8 mouse cellular contexts compared by ENCODE assay signal in the genomic region with DNA sequence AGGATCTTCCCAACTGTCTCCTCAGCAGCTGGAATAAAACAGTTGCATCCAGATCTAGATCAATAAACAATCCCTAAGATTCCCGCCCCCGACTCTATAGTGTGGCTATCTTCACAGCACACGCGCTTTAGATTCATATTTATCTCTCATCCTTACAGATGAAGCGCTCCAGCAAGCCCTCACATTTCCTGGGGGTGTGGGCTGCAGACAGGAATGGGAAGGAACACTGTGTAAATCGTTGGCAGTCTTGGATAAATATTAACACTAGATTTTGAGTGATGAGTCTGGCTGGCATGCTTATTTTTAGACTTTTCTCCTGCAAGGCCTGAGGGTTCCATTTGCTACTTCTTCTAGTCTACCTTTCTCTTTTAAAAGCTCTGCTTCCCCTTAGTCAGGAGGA. TPM values are rescaled to one million over a fixed set of nuclear protein-coding genes. Genes with fewer than 3 reads are reported as not detected.
DNase-seq lines count a peak whose midpoint lies in the region; ATAC-seq and TF ChIP-seq lines count a peak whose summit lies in the region.

No protein-coding gene starts in this region.

- no peak for TF ChIP-seq EP300 in heart, adult 2 months (IDR thresholded peaks at IDR 0.05; ENCODE audit: insufficient read depth, low read depth, low read length)

- whole genome bisulfite sequencing in heart, adult 2 months = 18% methylated on average over 6 of the region's 6 CpGs
- WGBS in embryonic facial prominence, embryonic 13.5 days = 30% methylated on average over 6 of the region's 6 CpGs

- H3K36me3 ChIP-seq in heart, adult 2 months (ENCODE audit: control insufficient read depth, insufficient read depth, low read length) = peaks cover 14% of the 10 kb centered on the region
- peaks cover 26% of the 10 kb centered on the region for H3K36me3 ChIP-seq in embryonic facial prominence, embryonic 13.5 days

- no peaks in the 10 kb centered on the region for H3K27me3 ChIP-seq in heart, adult 2 months (ENCODE audit: control insufficient read depth, insufficient read depth, low read length)
- H3K27me3 ChIP-seq in embryonic facial prominence, embryonic 13.5 days = no peaks in the 10 kb centered on the region

- no peak for DNase-seq in heart, adult 2 months
- DNase-seq in heart, postnatal 25 days (ENCODE audit: low spot score) = no peak
- peak; percentile 37 for DNase-seq in kidney, adult 18-20 months
- peak; percentile 19 to 44 for DNase-seq in lung, postnatal 4 days
- no peak for DNase-seq in testis, postnatal 14 days (ENCODE audit: low spot score)
- DNase-seq in right cerebral cortex, postnatal 25 days = no peak
- no peak for DNase-seq in cerebellum, postnatal 25 days

- no peak for ATAC-seq in embryonic facial prominence, embryonic 13.5 days (ENCODE audit: insufficient number of reproducible peaks, insufficient read depth, low FRiP score, low TSS enrichment, low read depth)

- no peak for TF ChIP-seq CTCF in heart, adult 2 months (IDR thresholded peaks at IDR 0.05)

- H3K4me2 ChIP-seq in embryonic facial prominence, embryonic 13.5 days = peak overlapping the region; percentile 86

- no peaks in the 10 kb centered on the region for H3K9me3 ChIP-seq in embryonic facial prominence, embryonic 13.5 days

- no peak overlapping the region; the same call in 1 of the 2 replicates for H3K27ac ChIP-seq in heart, adult 2 months
- H3K27ac ChIP-seq in embryonic facial prominence, embryonic 13.5 days = peak overlapping the region; percentile 75

- peak overlapping the region; percentile 85 for H3K4me3 ChIP-seq in heart, adult 2 months
- H3K4me3 ChIP-seq in embryonic facial prominence, embryonic 13.5 days = peak overlapping the region; percentile 86

- H3K79me2 ChIP-seq in heart, adult 2 months (replicated peaks; ENCODE audit: control insufficient read depth, insufficient read depth, low read length) = no peaks in the 10 kb centered on the region

- intact Hi-C loops in heart, adult 2 months (cut with DNase I) = loop anchor here (5.0 kb wide), 1 partner anchor 117 kb away; the partner anchor contains the start of gene Klhl20
- intact Hi-C loops in heart, postnatal 25 days (cut with DNase I) = no loop called here

- peaks cover 4% of the 10 kb centered on the region for H3K4me1 ChIP-seq in heart, adult 2 months (ENCODE audit: control insufficient read depth, insufficient read depth, low read length)
- H3K4me1 ChIP-seq in embryonic facial prominence, embryonic 13.5 days = peaks cover 31% of the 10 kb centered on the region

- 0 out of 2 replicates have a peak overlapping the region, but pooled peaks have one; percentile 24 for H3K9ac ChIP-seq in heart, adult 2 months (ENCODE audit: low read depth, low read length)
- H3K9ac ChIP-seq in embryonic facial prominence, embryonic 13.5 days = peak overlapping the region; percentile 90

- no peak for TF ChIP-seq POLR2A in heart, adult 2 months (IDR thresholded peaks at IDR 0.05; ENCODE audit: insufficient read depth, low read depth, low read length)

RNA-seq across cellular contexts. Expression of gene Prdx6, which starts 1.6 kb away (rescaled TPM):
- 100 to 1,000 TPM; 284 to 336 TPM for total RNA-seq in heart, adult 2 months (2021)
- polyA plus RNA-seq in heart, adult 2 months (2012; rRNA removed) = 186 and 235 TPM in 2 replicates
- total RNA-seq in heart, postnatal 25 days (2021) = 100 to 1,000 TPM; 265 to 283 TPM
- polyA plus RNA-seq in embryonic facial prominence, embryonic 13.5 days (2015; fragmentation: Nextera tagmentation; extraction: Ambion mirVana) = 386 and 412 TPM in 2 replicates

Comparison
In these comparisons a context has a peak if more than half of its experiments do, and no peak if none do; other contexts are left out.
1. DNase-seq: peak in kidney, adult 18-20 months (single experiment) and lung, postnatal 4 days (2 of 2); none in heart, adult 2 months (0 of 2), heart, postnatal 25 days (single experiment), testis, postnatal 14 days (single experiment), right cerebral cortex, postnatal 25 days (single experiment) and cerebellum, postnatal 25 days (0 of 2).